Mouse (Mus musculus) macrophage (primary cell): ENCODE measurements around the gene Dvl1. TPM values are rescaled to one million over a fixed set of nuclear protein-coding genes. Genes with fewer than 3 reads are reported as not detected.

ENCODE experiments used
- H3K27ac ChIP-seq: fragments of 350-480 bp; formaldehyde crosslinking; 2 replicates; pipeline ENCODE4 v1.9.0; 2021
- H3K36me3 ChIP-seq: fragments of 350-480 bp; formaldehyde crosslinking; 2 replicates; pipeline ENCODE4 v1.9.0; 2021; ENCODE audit errors: inconsistent target
- H3K4me3 ChIP-seq: fragments of 350-480 bp; formaldehyde crosslinking; 2 replicates; pipeline ENCODE4 v1.9.0; 2021; ENCODE audit errors: inconsistent target
- H3K79me2 ChIP-seq: fragments of 350-480 bp; formaldehyde crosslinking; 2 replicates; pipeline ENCODE4 v1.9.0; 2021; ENCODE audit errors: inconsistent target
- WGBS: methylation state at CpG from one replicate; pipeline ENCODE4 v1.1.7; 2026; ENCODE audit warnings: inconsistent platforms; ENCODE audit not compliant: missing documents; 5-methylcytosine and 5-hydroxymethylcytosine counted together
- polyA plus RNA-seq: library from polyadenylated mRNA; stranded (reverse); fragments of 250-400 nt; gene quantifications from 3 replicates; pipeline ENCODE4 v1.2.4, GENCODE M21; 2018; ENCODE audit warnings: inconsistent platforms

Dvl1 gene
- polyA plus RNA-seq, 1 experiment from 2014 or later = 6.2 TPM

DNA sequence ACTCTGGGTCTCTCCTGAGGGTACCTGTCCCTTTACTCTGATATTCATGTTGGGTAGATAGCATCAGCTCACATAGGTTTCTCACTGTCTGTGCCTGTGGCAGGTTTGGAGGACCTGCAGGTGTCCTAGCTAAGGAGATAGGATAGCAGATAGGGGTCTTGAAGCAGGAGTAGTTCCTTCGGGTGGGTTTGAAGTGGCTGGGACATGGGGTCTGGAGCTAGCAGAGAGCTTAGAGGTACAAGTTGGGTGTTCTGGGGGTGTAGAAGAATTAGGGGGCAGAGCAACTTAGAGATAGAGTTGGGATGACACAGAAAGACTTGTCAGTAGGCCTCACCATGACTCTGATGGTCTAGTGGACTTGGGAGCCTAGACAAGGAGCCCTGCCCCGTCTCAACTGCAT lies 2.2 kb downstream of the Dvl1 start:
- H3K4me3 ChIP-seq = no peak overlapping the region
- WGBS = 95% methylated on average over 2 of the region's 2 CpGs
- H3K27ac ChIP-seq = no peak overlapping the region
- no peaks in the 10 kb centered on the region for H3K36me3 ChIP-seq
- peaks cover 47% of the 10 kb centered on the region for H3K79me2 ChIP-seq

DNA sequence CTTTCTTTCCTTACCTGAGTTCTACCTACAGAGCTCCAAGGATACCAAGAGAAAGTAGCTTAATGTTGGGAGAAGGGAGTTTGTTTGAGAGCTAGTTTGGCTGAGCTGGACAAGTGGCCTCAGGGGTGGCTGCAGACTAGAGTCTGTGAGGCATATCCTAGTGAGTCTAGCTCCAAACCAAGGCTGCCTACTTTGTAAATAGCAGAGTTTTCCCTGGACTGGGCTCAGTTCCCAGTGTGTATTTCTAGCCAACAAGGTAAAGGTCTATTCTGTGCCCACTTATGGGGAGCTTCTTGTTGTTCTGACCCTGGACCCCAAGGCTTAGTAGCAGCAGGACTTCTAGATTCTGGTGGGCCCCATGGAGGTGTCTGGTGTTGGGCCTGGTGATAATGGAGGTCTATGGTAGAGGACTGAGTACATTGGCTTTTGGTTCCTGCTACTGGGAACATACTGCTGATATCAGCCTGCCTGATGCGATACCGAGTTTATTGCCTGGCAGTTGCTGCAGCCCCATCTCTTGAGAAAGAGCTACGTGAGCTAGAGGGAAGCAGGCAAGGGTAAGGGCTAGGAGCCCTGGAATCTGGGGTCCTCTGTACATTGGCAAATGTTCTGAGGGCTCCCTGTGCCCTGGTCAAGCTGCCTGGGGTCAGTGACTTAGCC lies 2.7 kb downstream of the Dvl1 start:
- no peak overlapping the region for H3K27ac ChIP-seq
- no peaks in the 10 kb centered on the region; the same call in 1 of the 2 replicates for H3K36me3 ChIP-seq
- 97% methylated on average over 3 of the region's 3 CpGs for WGBS
- H3K4me3 ChIP-seq = no peak overlapping the region
- peaks cover 47% of the 10 kb centered on the region for H3K79me2 ChIP-seq

DNA sequence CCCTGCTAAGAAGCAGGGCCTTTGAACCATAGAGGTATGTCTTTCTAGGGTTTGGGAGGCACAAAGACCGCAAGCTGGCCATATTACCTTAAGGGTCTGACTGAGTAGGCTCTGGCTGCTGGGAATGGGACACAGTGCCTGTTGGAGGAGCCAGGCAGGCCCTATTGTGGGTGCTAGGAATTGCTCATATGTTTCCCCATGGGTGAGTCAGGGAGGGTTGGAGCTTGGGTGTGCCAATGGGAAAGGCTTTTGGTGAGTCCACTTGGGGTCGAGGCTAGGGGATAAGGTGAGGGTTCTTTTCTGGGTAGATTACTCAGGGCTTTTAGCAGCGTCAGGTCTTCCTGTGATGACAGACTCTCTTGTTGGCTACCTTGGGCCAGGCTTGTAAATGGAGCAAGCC lies 4.2 kb downstream of the Dvl1 start:
- WGBS = 83% methylated on average over 3 of the region's 3 CpGs
- peaks cover 9% of the 10 kb centered on the region; the same call in 1 of the 2 replicates for H3K36me3 ChIP-seq
- H3K4me3 ChIP-seq = no peak overlapping the region
- no peak overlapping the region for H3K27ac ChIP-seq
- peaks cover 47% of the 10 kb centered on the region for H3K79me2 ChIP-seq

DNA sequence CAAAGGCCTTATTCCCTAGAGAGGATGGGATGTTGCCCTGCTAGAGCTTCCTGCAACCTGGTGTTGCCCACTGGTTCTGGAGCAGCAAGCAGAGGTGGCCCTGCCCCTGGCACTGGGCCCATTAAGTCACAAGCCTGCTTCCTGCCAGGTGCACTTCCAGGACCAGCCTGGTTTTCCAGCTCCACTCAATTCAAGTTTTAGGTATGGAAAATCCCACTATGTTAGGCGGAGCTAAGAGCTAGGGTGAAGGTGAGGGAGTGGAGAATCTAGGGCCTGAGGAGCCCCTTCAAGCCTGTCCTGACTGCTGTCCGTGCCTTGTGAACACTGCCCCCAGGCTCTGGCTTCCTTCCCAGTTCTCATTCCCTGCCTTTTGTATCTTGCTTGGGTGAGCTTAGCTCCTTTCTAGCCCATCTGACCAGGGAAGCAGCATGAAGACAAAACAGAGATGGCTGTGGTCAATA lies 4.8 kb downstream of the Dvl1 start:
- 95% methylated on average over 2 of the region's 2 CpGs for WGBS

DNA sequence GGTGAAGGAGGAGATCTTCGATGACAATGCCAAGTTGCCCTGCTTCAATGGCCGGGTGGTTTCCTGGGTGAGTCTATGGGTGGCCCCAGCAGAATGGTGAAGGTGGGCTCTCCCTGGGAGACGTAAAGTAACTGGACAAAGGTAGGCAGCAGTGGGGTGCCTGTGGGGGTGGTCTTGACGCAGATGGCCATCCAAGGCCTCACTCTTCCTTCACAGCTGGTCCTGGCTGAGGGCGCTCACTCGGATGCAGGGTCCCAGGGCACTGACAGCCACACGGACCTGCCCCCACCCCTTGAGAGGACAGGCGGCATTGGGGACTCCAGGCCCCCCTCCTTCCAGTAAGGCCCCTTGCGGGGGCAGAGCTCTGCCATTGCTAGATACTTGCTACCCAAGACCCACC lies 6.2 kb downstream of the Dvl1 start:
- H3K79me2 ChIP-seq = peaks cover 41% of the 10 kb centered on the region
- H3K27ac ChIP-seq = no peak overlapping the region
- H3K4me3 ChIP-seq = no peak overlapping the region
- 93% methylated on average over 9 of the region's 9 CpGs for WGBS
- peaks cover 9% of the 10 kb centered on the region; the same call in 1 of the 2 replicates for H3K36me3 ChIP-seq

More for the DNA sequence above, 4.8 kb downstream of the Dvl1 start:
- H3K79me2 ChIP-seq = peaks cover 47% of the 10 kb centered on the region
- H3K36me3 ChIP-seq = peaks cover 9% of the 10 kb centered on the region; the same call in 1 of the 2 replicates
- H3K4me3 ChIP-seq = no peak overlapping the region
- H3K27ac ChIP-seq = no peak overlapping the region

DNA sequence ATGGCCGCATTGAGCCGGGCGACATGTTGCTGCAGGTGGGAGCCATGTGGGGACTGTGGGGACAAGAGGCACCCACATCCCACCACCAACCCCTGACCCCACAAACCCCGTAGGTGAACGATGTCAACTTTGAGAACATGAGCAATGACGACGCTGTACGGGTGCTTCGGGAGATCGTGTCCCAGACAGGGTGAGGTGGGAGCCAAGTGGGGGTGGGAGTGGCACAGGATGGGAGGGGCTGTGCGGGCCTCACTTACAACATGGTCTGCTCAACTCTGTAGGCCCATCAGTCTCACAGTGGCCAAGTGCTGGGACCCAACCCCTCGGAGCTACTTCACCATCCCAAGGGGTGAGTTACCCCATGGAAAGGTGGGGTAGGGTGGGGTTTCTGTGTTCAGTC lies 7.8 kb downstream of the Dvl1 start:
- Histone ChIP-seq H3K79me2 (peaks cover 25% of the 10 kb centered on the region), H3K4me3 (no peak overlapping the region), H3K27ac (no peak overlapping the region), H3K36me3 (peaks cover 9% of the 10 kb centered on the region; the same call in 1 of the 2 replicates)
- 93% methylated on average over 12 of the region's 12 CpGs for WGBS

DNA sequence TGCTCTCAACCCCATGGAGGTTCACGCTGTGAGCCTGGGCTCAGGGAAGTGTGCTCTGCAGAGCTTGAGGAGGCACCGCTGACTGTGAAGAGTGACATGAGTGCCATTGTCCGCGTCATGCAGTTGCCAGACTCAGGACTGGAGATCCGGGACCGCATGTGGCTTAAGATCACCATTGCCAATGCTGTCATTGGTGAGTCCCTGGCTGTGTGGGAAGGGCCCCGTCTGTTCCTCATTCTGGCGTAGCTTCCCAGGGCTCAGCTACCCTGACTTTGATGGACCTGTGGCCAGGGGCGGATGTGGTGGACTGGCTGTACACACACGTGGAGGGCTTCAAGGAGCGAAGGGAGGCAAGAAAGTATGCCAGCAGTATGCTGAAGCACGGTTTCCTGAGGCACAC lies 8.9 kb downstream of the Dvl1 start:
- Histone ChIP-seq H3K79me2 (peaks cover 15% of the 10 kb centered on the region), H3K4me3 (no peak overlapping the region), H3K27ac (no peak overlapping the region), H3K36me3 (peaks cover 9% of the 10 kb centered on the region; the same call in 1 of the 2 replicates)
- 75% methylated on average over 11 of the region's 12 CpGs for WGBS

DNA sequence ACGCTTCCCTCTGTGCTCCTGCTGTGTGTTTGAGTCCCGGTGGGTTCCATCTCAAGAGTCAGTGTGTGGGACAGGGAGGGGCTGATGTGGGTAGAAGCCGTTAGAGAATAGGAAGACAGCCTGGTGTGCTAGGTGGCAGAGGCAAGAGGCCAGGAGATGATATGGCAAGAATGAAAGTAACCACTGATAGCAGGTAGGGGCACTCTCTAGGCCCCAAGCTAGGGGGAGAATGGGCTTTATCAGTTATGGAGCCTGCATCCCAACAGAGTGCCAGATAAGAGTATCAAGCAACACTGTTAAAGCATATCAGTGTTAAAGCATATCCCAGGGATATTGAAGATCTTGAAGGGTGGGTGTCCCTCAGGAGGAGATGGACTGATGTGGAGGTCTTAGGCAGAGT lies 9.7 kb downstream of the Dvl1 start:
- H3K36me3 ChIP-seq = peaks cover 9% of the 10 kb centered on the region; the same call in 1 of the 2 replicates
- H3K79me2 ChIP-seq = peaks cover 6% of the 10 kb centered on the region; the same call in 1 of the 2 replicates
- no peak overlapping the region for H3K27ac ChIP-seq
- WGBS = 90% methylated on average over 3 of the region's 3 CpGs
- no peak overlapping the region for H3K4me3 ChIP-seq

DNA sequence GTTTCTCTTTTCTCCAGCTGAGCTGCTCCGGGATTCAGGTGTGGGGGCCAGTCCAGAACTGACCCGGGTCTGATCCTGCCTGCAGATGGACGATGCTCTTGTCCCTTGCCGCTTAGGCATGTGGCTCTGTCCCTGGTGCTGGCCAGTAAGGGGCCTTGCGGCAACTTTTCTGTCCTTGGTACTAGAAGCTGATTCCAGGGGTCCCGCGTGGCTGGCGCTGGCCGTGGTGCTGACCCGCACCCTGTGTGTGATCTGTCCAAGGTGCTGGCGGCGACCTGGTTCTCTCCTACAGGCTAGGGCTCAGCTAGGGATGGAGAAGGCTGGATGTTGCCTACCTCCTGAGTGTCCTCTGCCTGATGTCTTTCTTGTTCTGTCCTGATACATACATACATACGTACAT lies 12.1 kb downstream of the Dvl1 start:
- 71% methylated on average over 11 of the region's 13 CpGs for WGBS
- H3K27ac ChIP-seq = no peak overlapping the region
- H3K79me2 ChIP-seq = no peaks in the 10 kb centered on the region
- no peak overlapping the region for H3K4me3 ChIP-seq
- peaks cover 9% of the 10 kb centered on the region; the same call in 1 of the 2 replicates for H3K36me3 ChIP-seq

DNA sequence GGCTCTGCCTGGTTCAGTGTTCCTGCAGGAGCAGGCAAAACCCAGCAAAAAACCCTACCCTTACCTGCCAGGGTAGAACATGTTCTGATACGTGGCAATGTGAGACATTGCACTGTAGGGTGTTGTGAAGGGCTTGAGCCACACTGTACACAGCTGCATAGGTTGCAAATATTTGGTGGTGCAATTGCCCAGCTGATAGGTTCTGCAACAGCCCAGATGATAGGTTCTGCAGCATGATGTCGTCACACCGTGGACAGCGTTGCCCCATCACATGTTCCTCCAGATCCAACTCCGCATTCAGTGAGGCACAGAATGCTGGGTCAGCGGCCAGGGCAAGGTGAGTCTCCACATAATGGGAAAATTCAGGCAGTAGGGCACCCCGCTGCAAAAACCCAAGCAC lies 14.6 kb downstream of the Dvl1 start:
- no peak overlapping the region for H3K4me3 ChIP-seq

DNA sequence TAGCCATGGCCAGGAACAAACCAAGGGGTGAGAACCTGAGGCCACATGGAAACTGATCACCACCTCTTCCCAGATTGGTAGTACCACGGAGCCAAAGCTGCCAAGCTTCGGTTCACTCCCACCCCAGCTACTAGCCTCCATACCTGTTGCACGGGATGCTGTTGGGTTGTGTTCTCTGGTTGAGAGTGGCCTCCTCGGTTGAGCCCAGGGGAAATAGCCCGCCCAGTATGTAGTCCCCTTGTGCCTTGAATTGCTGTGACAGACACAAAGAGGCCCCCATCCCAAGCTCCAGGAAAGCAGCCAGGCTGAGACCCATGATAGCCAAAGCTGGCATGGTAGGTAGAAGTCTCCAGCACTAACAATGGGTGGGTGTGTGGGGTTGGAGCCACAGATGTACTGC lies 15.8 kb downstream of the Dvl1 start, which contains the start of gene Tas1r3:
TSS of gene Tas1r3 (minus strand) at position 362 of the 400 bp plus-strand sequence.
- Histone ChIP-seq H3K79me2 (peaks cover 7% of the 10 kb centered on the region), H3K27ac (no peak within 1 kb of the TSS), H3K36me3 (peaks cover 17% of the 10 kb centered on the region), H3K4me3 (no peak within 1 kb of the TSS)
- 84% methylated on average over 5 of the region's 5 CpGs for WGBS

More for the DNA sequence above, 14.6 kb downstream of the Dvl1 start:
- no peak overlapping the region for H3K27ac ChIP-seq
- H3K36me3 ChIP-seq = peaks cover 15% of the 10 kb centered on the region
- WGBS = 71% methylated on average over 7 of the region's 7 CpGs
- H3K79me2 ChIP-seq = no peaks in the 10 kb centered on the region

DNA sequence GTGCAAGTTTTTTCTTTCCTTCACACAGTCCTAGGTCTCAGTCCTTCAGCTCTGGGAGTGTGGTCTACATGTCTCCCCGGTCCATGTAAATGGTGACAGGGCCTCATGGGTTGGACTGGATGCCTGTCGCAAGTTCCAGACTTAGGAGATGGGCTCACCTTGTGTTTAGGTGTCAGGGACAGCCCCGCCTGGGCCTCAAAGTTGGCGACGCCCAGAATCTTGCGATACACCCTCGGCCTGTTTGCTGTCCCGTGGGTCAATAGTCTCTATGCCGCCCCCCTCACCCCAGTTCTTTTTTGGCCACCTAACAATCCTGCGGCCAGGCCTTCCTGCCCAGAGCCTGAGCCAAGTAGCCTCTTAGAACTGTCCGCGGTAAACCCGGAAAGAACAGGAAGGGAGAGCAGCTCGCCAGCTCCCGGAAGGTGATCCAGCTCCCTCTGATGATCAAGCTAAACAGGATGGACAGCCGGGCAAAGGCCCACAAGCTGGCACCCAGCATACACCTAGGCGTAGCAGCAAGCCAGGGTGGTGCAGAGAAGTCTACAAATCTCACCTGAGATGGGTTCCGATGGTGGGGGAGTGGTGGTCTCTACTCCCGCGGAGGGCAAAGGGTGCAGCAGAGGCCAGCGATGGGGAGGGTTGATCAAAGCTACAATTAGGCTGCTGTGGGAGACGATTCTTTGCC lies 21.6 kb downstream of the Dvl1 start:
- 8% methylated on average over 21 of the region's 22 CpGs for WGBS
- H3K4me3 ChIP-seq = peak overlapping the region; percentile 100

DNA sequence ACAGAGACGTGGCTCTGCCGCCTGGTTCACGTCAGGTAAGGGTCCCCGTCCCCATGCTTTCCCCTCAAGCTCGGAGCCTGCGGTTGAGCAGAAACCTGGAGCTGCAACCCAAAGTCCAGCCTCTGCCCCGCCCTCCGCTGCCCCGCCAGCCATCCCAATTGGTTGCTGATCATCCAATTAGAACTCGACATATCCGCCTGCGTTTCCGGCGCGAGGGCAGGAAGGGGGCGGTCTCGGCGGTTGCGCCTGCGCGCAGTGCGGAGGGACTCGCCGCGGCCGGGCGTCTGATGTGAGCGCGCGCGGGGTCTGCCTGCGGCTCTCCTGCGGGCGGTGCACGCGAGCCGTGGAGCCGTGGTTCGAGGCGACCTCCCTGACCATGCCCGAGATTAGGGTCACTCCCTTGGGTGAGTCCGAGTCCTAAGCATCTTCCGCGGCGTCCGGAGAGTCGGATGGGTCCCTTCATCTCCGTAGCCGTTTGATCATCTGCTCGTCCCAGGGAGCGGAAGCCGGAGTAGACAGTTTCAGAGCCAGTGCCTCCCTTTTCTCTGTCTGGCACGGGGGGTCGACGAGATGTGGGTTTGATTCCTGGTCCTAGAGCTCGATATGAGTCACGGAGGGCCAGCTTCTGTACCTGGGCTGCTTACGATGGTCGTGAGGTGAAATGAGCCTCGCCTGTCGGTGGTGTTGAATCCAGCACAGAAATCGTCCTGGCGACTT lies 22.3 kb downstream of the Dvl1 start, which contains the start of the genes Cptp and Ints11:
TSS of gene Cptp (minus strand) at position 124 of the 717 bp plus-strand sequence.
TSS of gene Ints11 (plus strand) at position 230 of the 717 bp plus-strand sequence.
- peak within 1 kb of the TSS; percentile 46 for H3K27ac ChIP-seq
- H3K4me3 ChIP-seq = peak within 1 kb of the TSS; percentile 100
- H3K79me2 ChIP-seq = peaks cover 47% of the 10 kb centered on the region
- peaks cover 35% of the 10 kb centered on the region for H3K36me3 ChIP-seq
- under 1% methylated on average over 63 of the region's 63 CpGs for WGBS

More for the DNA sequence above, 21.6 kb downstream of the Dvl1 start:
- H3K36me3 ChIP-seq = peaks cover 34% of the 10 kb centered on the region
- H3K27ac ChIP-seq = peak overlapping the region; percentile 46
- H3K79me2 ChIP-seq = peaks cover 47% of the 10 kb centered on the region

DNA sequence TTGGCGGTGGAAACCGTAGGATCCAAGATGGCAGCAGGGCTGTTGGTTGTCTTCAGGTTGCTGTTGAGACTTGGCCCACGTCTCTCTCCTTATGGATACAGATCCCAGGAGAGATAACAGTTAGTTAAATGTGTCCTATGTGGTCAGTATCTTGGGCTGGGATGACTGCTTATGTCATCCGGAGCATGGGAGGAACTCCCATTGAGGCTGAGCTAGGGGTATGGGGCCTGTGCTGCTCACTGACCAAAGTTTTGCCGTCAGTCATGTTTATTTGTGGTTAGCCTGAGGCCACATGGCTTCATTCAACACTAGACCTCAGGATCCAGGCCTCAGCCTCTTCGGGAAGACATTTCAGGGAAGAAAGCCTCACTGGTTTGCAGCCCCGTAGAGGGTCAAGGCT lies 24.2 kb downstream of the Dvl1 start:
- H3K27ac ChIP-seq = no peak overlapping the region
- WGBS = 85% methylated on average over 7 of the region's 7 CpGs
- H3K36me3 ChIP-seq = peaks cover 40% of the 10 kb centered on the region
- H3K79me2 ChIP-seq = peaks cover 47% of the 10 kb centered on the region
- no peak overlapping the region for H3K4me3 ChIP-seq
